Mouse (Mus musculus) cerebellum, adult 9-11 months (tissue): ENCODE data around the gene Pcid2.
"Not testable (repeated sequence)": the region's sequence is repeated elsewhere in the genome, so short reads cannot be mapped to it uniquely, and the experiment has no call there.

Experiments used
- DNase-seq: peaks from one replicate; pipeline ENCODE4 v3.0.0; 2022

The Pcid2 gene

DNA sequence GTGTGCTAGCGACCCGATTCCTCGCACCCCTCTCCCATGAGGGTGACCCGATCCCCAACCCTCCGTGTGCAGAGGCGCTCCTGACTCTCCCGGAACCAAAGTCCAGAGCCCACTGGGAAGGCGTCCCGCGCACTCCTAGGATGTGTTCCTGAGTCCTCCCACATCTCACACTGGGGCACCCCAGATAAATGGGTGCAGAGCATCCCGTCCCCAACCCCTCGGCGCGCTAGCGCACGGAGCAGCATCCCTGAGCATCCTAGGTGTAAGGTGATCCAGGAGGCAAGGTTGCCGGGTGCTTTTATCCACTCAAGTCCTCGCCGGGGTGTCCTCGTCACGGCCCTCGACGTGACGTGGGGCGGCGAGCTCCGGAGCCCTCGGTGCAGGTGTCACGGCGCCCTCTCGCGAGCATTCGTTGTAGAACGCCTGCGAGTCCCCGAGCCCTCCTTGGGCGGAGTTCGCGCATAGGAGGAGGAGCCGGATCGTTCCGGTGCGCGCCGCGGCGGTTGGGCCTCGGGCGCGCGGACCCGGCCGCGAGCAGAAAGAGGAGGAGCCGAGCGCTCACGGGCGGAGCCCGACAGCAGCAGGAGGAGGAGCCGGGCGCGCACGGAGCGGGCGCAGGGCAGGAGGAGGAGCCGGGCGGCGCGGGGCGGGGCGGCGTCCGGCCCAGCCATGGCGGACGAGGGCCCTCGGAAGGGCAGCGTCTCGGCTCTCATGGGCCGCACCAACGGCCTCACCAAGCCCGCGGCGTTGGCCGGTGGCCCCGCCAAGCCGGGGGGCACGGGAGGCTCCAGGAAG lies at the start of gene Pcid2, which contains the start of gene Cul4a:
Gene Pcid2 (minus strand): TSS at position 373 of the 795 bp plus-strand sequence.
Gene Cul4a (plus strand): TSS at position 535 of the 795 bp plus-strand sequence.
- peak; percentile 97 for DNase-seq

DNA sequence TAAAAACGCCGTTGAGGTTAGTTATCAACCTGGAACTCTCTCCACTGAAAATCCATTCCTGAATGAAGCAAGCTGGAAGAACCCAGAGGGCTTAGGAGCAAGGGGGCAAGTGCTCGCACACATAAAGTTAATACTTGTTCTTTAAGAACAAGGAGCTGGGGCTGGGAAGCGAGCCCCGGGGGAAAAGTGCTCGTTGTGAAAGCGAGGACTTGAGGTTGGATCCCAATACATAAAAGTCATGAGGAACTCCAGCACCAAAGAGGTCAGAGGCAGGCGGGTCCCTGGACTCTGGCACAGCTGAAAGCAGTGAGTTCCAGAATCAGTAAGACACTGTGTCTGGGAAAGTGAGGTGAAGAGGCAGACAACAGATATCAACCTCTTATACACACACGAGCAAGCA lies 48.8 kb upstream of the Pcid2 start:
- no peak for DNase-seq

DNA sequence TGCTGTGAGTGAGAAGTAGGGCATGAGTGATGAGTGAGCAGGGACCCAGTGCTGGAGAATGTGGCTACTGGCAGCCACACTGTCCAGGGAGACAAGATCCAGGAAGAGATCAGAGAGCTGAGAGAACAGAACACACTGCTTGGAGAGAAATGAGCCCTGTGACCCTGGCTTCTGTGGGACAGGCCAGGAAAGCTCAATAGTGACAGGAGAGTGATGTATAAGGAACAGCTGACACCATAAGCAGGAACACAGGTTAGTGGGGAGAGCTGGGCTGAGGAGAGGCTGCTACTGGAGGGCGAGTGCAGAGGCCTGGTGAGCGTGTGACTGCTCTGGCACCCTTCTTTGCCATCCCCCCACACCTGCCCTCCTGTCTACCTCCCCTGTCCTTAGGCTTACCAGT lies 45.7 kb upstream of the Pcid2 start:
- DNase-seq = no peak

DNA sequence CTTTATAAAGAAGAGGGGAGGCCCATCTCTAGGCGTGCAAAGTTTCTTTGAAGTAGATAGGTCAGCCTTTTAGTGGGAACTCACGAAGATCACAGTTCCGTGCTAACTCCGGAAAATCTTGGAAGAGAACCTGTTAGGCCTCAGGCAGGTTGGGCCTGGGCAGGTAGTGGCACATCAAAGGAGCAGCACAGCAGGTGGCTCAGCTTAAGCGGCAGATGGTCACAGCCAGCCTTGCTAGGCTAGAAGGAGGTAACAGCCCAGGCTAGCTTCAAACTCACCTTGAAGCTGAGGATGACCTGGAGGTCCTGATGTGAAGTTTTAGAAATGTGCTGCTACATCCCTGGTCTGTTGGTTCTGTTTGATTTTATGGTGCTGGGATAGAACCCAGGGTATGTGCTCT lies 44.6 kb upstream of the Pcid2 start:
- DNase-seq = no peak

DNA sequence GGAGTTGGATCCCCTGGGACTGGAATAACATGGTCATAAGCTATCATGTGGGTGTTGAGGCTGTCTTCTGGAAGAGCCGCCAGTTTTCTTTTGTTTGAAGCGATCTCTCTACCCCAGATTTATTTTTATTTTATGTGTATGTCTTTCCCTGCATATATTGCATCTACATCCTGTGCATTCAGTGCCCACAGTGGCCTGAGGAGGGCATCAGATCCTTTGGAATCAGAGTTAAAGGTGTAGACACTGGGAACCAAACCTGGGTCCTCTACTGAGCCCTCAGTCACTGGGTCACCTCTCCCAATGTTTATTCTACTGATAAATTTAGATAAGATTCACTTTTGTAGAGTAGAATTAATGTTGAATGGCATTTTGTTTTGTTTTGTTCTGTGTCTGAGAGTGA lies 44.0 kb upstream of the Pcid2 start:
- DNase-seq = no peak

DNA sequence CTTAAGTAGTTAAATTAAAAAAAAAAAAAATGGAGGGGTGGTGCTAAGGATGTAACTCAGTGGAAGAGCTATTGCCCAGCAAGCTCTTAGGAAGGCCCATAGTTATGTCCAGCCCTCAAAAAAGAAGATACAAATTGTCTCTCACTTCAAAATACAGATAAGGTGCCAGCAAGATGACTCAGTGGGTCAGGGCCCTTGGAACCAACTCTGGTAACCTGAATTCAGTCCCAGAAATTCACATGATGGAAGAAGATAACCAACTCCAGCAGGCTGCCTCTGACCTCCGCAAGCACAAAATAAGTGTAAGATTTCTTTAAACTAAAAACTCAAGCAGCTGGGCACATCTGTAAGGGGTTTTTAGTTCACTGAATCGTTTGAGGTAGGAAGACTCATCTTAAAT lies 43.2 kb upstream of the Pcid2 start:
- no peak for DNase-seq

DNA sequence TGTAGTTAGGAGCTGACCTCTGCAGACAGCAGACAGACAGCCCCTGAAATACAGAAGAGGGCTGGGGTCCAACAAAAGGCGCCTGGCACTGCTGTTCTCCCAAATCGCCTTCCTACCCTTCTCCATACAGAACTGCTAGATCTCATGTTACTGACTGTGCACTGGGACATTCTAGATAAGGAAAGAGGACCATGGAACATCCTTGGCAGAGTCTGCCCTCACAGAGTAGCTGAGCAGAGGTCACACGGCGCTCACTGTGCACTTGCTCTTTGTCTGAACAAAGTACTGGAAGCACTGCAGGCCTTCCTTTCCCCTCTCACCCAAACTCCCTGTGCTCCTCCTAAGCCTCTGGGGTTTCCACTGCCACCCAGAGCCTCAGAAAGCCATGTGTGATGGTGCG lies 36.4 kb upstream of the Pcid2 start:
- DNase-seq = no peak

DNA sequence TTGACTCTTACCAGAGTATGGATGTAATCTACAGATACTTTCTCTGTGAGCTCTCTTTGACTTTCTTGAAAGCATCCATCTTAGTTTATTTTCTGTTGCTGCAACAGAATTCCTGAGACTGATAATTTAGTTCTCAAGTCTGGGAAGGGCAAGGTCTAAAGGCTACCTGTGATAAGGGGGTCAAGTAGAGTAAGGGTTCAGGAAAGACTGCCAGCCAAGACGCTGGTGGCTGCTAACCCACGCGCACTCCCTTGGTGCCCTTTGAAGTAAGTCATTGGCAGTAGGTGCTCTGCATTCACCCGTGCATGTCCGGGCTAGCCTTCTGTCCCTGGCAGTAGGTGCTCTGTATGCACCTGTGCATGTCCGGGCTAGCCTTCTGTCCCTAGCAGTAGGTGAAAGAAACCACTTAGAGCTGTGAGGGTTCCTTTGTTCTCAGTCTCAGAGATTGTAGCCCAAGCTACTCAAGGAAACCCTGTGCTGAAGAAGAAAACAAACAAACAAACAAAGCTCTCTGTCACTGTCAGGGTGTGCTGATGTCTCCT lies 34.5 kb upstream of the Pcid2 start:
- no peak for DNase-seq

DNA sequence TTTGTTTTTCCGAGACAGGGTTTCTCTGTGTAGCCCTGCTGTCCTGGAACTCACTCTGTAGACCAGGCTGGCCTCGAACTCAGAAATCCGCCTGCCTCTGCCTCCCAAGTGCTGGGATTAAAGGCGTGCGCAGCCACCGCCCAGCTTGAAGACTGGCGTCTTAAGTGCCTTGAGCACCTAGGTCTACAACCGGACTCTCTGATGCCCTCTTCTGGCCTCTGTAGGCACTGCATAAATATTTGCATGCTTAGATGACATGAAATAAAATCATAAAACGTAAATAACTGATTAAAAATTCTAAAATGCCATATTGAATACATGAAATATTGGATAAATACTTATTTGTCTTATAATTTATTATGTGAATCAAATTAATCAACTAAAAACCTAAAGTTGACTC lies 27.0 kb upstream of the Pcid2 start:
- DNase-seq = peak; percentile 47

DNA sequence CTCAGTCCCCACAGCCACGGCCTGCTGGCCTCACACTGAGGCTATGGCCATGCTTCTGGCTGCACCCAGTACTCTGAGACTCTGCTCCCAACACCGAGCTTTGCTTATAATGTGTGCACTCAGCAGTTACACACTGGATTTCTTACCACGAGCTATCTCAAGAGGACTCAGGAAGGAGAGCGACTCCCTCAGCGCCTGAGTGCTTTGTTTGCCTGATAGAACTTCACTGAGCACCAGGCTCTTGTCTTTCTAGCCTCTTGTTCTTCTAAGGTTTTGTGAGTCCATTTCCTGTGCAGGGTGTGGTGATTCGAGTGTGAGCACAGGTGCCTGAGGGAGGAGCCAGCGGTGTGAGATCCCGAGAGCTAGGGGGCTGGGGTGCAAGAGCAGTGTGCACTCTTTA lies 19.6 kb upstream of the Pcid2 start:
- no peak for DNase-seq

DNA sequence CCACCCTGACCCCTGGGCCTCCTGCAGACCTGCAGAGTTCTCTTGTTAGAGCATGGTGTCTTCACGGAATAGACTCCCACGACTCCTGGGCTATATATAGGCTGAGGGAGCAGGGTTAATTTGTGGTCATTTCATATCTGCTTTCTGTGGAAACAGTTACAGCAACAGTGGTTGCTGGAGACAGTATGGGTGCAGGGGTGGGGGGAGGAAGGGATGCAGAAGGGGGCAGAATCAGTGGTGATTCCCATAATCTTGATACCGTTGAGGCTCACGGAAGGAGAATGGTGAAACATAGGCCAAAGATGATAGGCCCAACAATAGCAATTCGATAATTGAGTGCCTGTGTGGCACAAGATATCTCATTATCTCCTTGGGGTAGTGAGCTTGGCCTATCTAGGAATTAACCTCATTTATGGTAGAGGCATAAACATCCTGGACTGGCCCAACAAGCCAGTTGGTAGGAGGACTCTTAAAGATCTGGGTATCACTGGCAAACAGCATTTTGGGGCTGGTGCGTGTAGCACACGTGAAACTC lies 17.7 kb upstream of the Pcid2 start:
- no peak for DNase-seq

DNA sequence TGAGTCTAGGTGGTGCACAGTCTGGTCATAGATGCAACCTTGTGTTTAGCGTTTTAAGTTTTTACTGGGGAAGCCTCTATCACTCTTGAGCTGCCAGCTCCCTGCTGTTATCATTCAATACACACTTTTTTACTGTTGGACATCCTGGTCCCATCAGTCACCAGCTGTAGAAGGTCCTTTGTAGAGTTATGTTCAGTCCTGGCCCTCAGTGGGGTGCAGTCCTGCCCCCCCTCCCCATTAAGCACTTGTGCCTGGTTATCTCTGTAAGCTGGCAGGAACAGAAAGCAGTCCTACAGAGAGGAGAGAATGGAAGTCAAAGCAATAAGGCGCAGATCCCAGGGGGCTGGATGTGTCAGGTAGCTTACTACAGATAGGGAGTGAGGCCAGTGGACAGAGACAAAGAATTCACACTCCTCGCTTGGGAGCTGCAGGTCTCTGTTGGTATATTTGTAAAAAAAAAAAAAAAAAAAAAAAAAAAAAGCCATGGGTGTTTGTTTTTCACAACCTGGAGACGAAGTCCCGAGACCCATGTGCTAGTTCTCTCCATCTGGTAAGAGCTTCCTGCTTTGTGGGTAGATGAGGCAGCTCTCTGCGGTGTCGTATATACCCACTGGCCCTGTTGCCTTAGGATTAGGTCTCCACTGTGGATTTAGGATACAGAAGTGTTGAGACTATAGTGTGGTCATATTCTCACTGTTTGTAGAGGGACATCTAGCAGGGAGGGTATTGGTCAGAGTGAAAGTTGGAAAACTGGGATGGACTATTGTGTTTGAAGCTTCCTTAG lies 15.8 kb upstream of the Pcid2 start:
- no peak for DNase-seq

DNA sequence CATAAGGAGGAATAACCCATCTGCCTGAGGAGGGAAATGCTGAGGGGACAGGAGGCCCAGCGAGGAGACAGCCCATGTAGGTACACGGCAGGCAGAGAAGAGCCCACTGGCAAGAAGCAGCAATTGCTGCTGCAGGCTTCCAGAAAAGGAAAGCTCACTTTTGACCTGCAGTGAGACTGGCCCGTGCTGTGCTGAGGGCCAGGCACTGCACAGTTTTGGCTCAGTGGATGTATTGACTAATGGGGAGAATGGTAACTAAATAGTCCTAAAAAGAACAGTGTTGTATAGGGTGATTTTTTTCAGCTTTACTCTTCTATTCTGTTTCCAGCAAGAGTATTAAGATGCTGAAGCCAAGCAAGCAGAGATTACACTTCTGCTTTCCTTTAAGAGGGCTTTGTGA lies 13.3 kb upstream of the Pcid2 start:
- DNase-seq = no peak

DNA sequence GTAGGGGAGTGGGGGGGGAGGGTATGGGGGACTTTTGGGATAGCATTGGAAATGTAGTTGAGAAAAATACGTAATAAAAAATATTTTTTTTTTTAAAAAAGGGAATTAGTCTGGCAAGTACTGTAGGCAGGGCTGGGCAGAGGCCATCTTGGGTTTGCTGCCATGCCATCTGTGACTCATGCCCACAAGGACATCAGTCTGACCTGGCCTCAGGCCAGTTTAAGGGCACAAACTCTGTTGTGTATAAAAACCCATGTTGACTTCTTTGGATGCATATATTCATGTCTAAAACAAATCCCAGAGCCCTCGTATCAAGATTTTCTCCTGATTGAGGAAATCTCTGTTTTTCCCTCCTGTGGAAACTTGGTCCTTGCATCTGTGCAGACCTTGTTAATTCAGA lies 11.8 kb upstream of the Pcid2 start:
- no peak for DNase-seq

DNA sequence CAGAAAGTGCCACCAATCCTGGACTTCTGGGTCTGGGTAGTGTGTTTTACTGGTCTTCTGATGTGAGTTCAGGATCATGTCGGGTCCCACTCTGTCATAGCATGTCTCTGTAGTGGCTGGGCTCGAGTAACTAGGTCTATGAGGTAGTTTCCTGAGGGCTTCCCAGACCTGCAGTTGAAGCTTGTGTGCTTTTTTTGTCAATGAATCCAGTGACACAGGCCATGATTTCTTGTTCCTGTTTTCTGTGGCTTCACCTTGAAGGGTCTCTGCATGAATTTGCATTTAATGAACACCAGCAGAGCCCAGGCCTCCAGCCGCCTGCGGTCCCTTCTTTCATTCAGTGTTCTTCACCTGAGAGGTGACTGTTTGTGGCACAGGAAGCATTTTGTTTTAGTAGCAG lies 8.0 kb upstream of the Pcid2 start:
- no peak for DNase-seq

DNA sequence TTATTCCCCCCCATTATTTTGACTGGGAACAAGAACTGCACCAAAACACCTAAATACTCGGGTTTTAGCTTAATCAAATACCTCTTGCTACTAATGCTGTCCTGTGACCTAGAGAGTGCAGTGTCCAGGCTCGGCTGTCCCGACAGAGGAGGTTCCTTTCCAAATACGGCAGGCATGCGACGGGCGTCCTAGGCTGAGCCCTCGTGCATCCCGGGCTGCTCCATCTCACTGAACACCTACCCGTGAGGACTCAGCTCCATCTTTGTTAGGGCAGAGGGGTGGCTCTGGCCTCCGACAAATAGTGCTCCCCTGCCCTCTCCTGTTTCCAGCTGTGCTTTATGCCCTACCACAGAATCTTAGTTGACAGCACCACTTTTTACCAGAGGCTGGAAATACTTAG lies 6.7 kb upstream of the Pcid2 start:
- DNase-seq = no peak

DNA sequence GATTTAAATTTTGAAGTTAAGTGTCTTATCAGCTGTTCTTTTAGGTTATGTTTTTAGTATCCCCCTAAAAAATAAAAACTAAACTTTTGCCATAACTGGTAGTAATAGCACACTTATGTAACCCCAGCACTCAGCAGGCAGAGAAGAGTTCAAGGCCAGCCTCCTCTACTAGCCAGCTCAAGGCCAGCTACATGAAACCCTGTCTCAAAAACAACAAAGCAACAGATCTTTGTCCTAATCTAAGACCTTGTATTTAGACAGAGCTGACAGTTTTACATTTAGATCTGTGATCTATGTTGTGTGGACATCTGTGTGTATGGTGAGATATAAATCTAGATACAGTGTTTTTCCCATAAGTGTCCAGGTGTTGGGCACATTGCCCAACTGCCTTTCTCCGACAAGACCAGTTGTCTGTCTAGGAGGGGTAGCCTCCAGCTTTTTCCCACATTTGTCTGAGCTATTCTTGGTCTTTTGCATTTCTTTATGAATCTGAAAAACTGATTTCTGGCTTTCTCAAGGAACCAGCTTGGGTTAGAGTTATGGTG lies 4.2 kb upstream of the Pcid2 start:
- DNase-seq = no peak

DNA sequence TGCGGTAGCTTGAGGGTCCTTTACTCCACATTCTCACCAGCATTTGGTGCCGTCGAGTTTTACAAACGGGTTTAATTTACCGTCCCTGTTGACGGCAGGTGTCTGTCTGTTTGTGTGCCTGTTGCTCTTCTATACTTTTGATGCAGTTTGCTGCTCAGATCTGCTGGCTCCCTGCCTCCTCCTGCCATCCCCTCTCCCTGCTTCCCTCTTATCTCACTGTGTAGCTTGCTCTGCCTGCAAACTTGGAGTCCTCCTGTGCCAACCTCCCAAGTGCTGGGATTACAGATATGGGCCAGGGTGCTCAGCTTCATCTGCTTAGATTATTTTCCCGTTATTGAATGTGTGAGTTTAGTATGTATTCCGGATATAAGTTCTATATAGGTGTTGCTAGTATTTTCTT lies 3.7 kb upstream of the Pcid2 start:
- DNase-seq = no peak

DNA sequence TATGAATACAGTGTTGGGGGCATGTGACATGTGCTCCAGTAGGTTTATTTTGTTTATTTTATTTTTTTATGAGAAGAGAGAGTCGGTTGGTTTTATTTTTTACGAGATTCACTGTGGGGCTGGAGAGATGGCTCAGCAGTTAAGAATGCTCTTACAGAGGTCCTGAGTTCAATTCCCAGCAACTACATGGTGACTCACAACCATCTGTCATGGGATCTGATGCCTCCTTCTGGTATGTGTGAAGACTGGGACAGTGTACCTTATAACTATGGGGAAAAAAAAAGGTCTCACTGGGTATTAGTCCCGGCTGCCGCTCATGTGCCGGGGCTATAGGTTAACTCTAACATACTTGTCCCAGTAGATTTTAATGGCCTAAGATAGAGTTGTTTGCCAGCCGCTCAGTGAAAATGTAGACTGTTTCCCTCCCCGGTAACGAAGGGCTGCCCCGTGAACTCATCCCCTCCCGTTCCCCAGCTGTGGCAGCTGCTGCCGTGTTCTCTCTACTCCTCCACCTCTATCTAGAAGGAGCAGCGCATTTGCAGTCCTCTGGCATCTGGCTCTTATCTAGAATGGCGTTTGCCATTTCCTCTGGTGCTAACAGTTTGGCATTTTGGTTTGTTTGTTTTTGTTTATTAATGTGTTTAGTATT lies 2.9 kb upstream of the Pcid2 start:
- DNase-seq = no peak

DNA sequence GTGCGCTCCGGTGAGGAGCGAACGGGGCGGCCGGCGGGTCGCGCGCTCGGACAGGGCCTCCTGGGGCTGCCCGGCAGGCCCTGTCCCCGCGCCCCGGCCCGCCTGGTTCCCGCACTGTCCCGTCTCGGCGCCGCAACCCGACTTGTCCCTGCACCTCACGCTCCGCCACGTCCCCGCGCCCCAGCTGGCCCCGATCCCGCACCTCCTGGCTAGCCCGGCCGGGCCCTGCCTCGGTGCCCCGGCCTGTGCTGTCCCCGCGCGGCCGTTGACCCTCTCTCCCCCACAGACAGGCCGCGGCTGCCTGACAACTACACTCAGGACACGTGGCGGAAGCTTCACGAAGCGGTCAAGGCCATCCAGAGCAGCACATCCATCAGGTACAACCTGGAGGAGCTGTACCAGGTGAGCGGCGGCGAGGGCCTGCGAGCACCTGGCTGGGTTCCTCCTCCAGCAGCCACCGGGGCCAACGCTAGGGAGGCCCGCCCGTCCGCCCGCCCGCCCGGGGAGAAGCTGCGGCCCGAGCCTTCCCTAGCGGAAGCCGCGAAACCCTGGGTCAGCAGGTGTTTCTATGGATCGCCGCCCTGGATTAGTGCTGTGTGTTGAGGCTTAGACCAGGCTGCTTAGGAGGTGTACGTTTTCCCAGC lies 771 bp upstream of the Pcid2 start:
- DNase-seq = peak; percentile 82

DNA sequence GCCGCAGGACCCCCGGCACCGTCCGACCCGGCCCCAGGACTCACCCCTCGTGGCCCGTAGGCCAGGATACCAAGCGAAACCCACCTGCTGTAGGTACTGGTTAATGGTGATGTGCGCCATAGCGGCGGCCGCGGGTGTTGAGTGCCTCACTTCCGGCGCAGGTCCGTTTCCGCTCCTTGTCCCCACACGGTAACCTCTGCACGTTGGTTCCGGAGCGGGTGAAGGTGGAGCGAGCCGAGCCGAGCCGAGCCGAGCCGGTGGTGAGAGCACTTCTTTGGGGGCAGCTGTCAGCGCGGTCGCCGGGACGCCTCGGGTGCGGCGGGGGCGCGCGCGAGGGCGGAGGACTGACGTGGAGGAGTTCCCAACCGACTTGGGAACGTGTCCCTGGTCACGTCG lies 570 bp downstream of the Pcid2 start:
- peak; percentile 89 for DNase-seq

DNA sequence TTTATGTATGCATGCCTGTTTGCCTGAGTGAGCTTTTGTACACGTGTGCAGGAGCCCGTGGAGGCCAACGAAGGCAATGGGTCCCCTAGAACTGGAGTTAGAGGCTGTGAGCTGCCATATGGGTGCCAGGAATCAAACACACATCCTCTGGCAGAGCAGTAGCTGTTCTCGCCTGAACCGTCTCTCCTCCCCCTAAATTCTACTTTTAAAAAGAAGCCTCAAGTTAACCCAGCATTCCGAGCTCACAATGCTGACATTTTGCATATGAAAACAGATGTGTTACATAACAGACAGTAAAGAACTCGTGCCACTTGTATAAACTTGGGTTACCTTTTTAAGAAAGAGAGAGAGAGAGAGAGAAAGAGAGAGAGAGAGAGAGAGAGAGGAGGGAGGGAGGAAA lies 27.7 kb downstream of the Pcid2 start:
- no peak for DNase-seq

DNA sequence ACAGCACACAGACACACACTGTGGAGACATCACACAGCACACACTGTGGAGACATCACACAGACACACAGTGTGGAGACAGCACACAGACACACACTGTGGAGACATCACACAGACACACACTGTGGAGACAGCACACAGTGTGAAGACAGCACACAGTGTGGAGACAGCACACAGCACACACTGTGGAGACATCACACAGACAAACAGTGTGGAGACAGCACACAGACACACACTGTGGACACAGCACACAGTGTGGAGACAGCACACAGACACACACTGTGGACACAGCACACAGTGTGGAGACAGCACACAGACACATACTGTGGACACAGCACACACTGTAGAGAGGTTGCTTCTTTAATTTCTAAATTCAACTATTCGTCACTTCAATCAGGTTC lies 29.7 kb downstream of the Pcid2 start:
- DNase-seq = not testable (repeated sequence)
